Mouse (Mus musculus): Measurements from ENCODE around the gene Ctsz.

The Ctsz gene

DNA sequence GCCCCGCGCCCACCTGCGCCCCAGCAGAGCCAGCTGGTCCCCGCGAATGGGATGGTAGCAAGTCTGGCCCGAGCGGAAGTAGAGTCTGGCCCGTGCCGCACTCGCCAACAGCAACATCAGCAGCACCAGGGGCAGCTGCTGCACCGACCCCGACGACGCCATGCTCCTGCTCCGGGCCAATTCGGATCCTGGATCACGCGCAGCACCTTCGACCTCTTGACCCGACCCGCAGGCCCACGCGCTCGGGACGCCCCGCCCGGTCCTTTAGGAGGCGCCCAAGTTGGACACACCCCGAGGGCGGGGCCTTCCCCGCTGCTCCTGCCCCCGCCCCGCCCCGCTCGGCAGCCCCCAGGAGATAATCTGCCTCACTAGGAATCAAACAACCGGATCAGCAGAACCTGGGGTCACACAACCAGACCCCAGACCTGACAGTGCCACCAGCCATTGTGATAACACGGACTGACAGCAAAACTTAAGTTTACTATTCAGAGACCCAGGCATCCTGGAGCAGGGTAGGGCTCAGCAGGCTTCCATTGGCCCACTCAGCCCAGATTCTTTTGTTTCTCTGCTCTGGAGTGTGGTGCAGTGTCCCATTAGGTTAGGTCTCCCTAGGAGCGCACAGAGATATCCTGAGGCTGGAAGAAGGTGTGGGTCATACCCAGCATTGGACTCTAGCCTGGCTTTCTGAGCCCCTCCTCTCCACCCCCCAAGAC, at the start of gene Ctsz:
TSS of gene Ctsz (minus strand) at position 303 of the 713 bp plus-strand sequence.
- no peak for DNase-seq (ENCODE audit: extremely low spot score, low read depth, low spot score)

DNA sequence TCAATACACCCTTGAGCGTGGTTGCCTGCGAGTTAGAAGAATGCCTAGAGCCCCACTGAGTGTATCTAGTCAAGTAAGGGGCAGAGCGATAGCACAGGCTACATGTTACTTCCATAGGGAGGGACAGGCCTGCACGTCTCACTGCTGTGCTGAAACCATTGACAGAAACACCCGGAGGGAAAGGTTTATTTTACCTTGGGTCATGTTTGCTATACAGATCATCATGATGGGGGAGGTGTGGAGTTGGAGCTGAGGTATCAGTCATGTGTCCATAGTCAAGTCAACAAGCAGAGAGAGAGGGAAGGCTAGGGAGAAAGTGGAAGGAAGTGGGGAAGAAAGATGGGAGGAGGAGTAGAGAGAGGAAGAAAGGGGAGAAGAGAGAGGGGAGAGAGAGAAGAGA, 48.2 kb upstream of the Ctsz start:
- no peak for DNase-seq (ENCODE audit: extremely low spot score, low read depth, low spot score)

DNA sequence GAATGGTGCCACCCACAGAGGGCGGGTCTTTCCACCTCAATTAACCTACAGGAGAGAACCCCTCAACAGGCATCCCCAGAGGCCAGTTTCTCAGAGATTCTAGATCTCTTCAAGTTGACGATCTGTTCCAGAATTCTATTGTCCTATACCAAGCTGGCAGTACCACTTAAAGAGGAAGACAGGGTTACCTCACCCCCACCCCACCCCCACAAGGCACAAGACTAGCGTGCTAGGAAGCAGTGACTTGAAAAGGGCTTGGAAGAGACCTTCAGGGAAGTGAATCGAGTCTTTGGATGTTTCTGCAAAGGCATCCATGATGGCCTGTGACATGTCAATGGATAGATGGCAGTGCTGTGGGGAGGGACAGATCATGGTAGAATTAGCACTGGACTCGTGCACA, 39.9 kb upstream of the Ctsz start:
- no peak for DNase-seq (ENCODE audit: extremely low spot score, low read depth, low spot score)

DNA sequence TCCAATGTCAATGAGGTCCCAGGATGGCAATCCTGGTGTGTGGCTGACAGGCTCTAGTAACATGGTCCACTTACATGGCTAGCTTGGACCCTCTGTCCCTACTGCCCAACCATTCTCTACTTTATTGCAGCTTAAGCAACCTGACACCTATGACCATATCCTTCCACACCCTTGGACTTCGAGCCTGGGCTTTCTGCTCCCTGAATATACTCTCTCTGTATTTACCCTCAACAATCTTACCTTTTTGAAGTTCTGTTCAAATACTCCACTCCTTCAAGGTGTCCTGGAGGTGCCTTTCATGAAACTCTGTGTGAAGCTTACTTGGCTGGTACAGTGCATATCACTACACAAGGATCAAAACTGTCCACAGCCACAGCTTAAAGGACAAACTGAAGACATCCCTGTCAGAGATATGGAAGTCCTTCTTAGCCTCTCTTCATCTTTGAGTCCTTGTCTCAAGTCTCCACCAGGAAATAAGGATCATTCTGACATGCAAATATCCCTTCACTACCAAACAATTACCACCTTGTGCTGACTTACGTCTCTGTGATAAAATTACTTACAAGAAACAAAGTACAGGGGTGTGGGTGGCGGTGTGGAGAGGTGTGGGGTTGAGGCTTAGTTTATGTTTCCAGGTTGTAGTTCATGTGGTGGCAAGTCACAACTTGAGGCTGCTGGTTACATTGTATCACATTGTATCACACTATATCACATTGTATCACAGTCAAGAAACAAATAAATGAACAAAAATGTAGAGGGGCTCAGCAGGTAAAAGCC, 38.9 kb upstream of the Ctsz start:
- DNase-seq (ENCODE audit: extremely low spot score, low read depth, low spot score): no peak

DNA sequence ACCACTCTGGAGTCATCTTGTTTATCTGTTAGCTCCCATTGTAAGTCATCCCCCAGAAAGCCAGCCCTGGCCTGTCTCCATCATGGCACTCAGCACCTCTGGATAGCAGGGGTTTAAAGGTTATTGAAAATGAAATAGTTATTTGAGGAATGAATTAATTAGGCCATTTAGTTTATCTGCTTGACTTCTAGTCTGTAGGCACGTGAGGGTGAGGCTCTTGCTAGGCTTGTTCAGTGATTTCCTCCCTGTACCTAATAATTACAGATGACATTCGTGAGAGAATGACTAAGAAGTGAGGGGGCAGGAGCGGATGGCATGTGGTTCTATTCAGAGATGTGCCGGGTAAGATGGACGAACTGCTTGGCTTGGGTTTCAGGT, 34.7 kb upstream of the Ctsz start:
- DNase-seq (ENCODE audit: extremely low spot score, low read depth, low spot score): no peak

DNA sequence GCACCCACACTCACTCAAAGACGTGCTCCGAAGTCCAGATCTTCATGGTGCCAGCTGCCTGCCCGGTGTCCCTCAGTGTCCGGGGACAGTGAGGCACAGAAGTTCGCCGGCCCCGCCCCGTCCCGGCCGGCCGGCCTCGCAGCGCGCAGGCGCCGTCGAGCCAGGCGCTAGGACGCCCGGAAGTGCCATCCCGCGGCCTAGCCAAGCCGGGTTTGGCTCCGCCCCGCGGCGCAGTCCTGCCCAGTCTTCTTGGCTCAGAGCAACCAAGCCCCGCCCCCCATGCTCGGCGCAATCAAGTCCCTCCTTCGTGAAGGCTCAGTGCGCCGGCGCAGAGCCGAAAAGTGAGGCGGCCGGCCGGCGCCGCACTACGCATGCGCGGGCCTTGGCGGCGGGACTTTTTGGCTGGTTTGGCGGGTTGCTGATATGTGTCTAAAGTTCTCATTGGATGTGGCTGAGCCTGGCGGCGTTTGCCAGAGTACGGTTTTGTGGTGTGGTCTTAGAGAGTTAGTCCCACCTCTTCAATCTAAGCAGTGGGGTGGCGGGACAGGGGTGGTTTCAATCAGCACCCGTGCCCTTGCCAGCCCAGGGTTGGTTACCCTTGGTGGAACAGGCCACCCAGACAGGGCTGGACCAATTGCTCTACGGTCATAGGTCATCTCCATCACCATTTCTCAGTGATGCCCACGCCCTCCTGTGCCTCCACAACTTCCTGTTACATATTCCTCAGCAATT, 34.1 kb upstream of the Ctsz start, which contains the start of gene Prelid3b:
TSS of gene Prelid3b (minus strand) at position 264 of the 732 bp plus-strand sequence.
- peak; percentile 88 for DNase-seq (ENCODE audit: extremely low spot score, low read depth, low spot score)

DNA sequence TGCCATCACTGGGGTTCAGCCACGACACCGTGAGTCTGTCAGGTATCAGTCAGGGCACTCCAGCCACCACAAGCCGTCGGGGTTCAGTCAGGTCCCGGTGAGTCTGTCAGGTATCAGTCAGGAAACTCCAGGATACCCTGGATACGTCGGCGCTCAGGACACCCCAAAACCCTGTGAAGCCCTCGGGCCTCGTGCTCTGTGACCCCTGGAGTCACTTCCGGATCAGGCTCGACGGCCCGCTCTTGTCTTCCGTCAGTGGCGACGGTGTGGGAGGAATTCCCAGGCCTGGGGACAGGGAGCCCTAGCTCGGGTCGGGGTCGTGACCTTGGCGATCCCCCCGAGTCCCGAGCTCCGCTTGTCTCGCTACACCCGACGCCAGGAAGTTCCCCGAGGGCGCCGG, 33.6 kb upstream of the Ctsz start:
- DNase-seq (ENCODE audit: extremely low spot score, low read depth, low spot score): no peak

DNA sequence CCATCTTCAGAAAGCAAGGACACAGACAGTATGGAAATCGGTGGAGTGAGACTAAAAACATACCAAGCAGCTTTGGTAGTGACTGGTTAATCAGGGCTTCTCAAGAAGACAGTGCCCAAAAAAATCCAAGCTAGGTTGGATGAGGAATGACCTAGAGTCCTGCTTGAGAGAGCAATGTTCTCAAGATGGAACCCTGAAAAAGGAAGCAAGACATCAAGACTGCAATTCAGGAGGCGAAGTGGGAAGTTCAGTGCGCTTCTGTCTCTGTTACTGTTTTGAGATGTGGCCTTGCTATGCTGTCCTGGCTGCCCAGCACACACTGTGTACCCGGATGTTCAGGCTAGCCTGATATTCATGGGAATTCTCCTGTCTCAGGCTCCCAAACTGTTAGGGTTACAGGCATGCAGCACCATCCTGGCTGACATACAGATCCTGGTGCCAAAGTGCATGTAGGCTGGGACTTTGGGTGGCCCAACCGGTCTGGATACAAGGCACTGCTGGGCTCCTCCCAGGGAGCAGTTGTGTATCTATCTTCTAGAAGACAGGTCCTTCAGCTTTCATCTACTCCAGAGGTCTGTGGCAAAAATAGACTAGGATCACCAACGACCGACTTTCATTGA, 32.1 kb upstream of the Ctsz start:
- DNase-seq (ENCODE audit: extremely low spot score, low read depth, low spot score): no peak

DNA sequence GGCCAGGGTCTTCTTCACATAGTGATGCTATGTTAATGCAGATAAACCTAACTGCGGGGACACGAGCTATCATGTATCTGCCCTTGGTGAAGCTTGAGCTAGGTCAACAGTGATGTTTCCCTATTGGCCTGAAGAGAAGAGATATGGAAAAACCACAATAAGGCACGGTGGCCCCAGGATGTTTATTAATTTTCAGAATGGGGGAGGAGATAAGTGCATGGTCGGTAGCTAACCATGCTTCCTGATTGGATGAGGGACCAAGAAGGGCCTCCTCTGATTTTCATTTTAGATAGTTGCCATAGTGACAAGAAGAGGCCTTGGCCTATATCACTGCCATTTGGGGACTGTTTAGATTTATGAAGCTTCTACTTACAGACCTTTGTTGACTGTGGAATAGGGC, 31.5 kb upstream of the Ctsz start:
- no peak for DNase-seq (ENCODE audit: extremely low spot score, low read depth, low spot score)

DNA sequence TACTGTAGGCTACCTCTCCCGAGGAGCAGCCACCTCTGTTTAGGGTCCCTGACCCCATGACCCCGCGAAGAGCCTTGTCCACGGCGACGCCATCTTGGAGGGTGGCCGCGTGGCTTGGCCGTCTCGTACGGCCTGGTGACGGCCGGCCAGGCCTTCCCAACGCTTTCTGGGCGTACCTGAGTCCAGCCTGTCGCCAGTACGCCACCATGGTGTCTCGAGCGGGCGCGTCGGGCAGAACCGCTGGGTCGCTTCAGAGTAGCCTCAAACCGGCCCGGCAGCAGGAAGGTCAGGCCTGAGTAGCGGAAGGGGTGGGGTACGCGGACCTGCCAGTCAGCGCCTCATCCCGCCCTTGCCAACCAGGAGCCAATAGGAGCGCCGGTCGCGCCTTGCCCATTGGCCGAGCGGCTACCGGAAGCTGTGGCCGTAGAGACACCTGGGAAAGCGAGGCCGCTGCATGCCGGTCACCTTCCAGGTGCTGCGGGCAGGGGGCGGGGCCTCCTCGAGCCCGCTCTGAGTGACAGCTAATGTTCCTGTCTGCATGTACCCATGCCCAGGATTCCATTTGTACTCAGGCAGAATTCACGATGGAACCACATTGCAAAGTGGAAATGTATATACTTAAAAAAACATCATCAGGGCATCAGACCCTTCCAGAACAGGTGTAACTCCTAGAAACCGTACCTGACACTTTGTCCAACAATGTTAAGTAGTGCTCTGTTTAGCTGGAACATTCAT, 25.1 kb upstream of the Ctsz start, which contains the start of gene Atp5e:
TSS of gene Atp5e (minus strand) at position 317 of the 735 bp plus-strand sequence.
- peak; percentile 58 for DNase-seq (ENCODE audit: extremely low spot score, low read depth, low spot score)

DNA sequence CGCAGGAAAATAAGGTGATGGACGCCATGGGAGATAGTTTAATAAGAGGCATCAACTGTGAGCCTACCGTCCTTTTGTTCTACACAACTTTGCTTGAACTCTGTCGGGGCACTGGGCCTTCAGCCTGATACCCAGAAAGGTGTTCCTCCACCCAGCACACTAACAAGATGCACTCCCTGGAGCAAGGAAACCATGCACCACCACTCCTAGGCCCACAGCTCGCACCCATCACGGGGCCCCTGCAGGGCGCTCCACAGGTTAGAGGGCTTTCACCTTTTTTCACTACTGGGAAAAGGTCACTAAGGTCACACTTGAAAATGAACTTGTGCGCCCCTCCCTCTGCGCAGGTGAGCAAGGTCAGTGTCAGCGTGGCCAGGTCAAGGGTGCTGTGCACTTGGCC, 24.5 kb upstream of the Ctsz start:
- no peak for DNase-seq (ENCODE audit: extremely low spot score, low read depth, low spot score)

DNA sequence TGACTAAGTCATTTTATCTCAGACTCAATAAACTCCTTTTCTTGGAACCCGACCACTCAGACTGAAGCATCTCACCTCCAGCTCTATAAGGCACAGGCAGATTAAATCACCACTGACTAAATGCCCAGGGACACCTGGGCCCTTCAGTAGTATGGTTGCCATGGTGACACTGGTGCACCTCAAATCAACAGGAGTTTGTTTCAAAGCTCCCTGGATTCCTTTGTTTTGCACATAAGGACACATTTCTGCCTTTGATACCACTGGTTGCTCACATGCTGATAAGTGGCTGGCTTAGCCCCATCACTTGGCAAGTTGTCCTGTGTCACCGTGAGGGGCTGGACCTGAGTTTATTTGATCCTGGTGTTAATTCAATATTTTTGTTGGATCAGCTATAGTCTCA, 20.5 kb upstream of the Ctsz start:
- DNase-seq (ENCODE audit: extremely low spot score, low read depth, low spot score): no peak

DNA sequence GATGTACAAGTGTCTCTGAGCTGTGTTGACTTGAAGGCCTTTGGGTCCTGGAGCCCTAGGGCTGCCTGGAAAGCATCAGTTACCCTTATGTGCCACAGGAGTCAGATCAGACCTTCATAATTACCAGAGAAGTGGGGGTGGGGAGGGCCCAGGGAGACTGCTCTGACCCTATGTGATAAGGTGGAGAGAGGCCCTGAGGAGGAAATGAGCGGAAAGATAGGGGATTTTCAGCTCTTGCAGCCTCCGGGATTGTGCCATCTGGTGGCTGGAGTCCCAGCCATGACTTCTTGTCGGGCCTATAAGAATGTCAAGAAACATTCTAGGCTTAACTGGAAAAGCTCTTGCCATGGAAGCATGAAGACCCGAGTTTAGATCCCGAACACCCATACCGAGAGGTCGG, 14.8 kb upstream of the Ctsz start:
- no peak for DNase-seq (ENCODE audit: extremely low spot score, low read depth, low spot score)

DNA sequence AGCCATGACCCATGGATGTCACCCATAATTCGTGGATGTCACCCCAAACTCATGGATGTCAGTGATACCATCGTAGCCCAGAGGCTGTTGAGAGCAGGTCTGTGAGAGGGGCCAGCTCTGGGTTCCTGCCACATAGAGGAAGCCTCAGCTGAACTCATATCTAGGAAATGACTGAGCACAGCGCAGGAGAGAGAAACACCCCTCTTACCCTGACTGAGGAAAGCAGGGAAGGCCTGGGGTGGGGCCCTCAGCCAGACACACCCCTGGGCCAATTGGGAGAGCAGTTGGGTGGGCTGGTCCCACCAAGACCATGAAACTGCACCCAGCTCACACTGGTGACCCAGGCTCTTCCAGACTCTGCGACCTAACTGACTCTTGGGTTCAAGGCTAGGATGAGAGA, 11.5 kb upstream of the Ctsz start, which contains the start of gene Tubb1:
TSS of gene Tubb1 (plus strand) at position 343 of the 400 bp plus-strand sequence.
- DNase-seq (ENCODE audit: extremely low spot score, low read depth, low spot score): no peak

DNA sequence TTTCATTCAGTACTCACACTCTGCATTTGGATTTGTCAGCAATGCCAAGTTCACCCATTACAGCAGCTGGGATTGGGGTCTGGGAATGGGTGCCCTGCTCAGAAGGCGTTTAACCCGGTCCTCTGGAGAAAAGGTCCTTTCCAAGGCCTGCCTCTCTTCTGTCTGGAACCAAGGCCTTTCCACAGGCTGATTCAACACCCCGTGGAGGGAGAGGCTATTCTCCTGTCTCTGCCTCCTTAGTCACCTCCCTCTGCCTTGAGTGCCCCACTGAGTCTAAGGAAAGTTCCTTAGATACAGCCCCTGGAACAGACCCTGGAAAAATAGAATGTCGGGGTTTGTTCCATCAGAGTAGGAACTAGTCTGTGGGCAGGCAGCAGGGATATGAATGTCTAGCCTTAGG, 9.6 kb upstream of the Ctsz start:
- DNase-seq (ENCODE audit: extremely low spot score, low read depth, low spot score): no peak

DNA sequence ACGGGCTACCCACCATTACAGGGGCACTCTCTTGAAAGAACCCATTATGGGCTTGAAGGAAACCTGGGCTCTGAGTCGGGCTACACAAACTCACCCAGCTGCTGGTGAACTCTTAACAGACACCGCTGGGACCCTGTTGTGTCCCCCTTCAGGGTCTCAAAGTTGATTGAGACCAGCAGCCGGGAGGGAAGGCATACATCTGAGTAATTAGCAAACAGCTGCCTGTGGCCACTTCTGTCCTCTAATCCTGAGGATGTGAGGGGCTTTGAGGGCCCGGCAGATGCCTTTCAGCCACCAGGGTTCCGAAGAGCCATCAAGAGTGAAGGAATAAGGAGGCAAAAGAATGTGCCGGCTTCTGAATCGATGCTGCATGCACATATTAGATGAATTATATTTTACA, 8.1 kb upstream of the Ctsz start:
- no peak for DNase-seq (ENCODE audit: extremely low spot score, low read depth, low spot score)

DNA sequence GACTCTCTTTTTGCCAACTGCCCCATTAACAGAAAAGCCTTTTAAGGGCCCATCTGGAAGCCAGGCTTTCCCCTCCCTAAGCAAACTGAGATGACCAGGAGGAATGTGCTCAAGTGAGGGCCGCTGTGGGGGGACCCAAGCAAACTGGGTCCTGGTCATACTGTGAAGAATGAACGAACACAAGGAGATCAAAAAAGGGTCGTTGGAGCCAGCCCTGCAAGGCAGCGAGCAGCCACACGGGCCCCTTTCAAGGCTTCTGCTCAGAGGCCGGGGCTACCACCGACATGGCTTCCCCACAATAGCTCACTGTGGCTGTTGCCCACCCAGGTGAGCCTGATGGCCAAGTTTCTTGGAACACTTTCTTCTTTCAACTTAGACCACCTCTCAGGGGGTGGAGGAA, 7.7 kb upstream of the Ctsz start:
- DNase-seq (ENCODE audit: extremely low spot score, low read depth, low spot score): no peak

DNA sequence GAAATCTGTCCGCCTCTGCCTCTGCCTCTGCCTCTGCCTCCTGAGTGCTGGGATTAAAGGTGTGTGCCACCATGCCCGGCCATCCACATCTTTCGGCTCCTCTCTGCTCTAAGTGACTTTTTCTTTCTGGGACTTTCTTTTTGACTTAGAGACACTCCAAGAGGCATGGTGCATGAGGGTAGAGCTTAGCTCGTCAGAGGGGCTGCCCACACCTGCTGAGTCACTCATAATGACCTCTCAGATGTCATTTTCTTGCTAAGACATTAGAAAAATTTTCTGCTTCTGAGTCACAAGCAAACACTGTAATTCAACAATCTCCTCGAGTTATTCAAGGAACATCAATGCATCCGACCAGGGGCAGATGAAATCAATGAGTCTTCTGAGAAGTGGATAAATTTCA, 6.2 kb upstream of the Ctsz start:
- no peak for DNase-seq (ENCODE audit: extremely low spot score, low read depth, low spot score)

DNA sequence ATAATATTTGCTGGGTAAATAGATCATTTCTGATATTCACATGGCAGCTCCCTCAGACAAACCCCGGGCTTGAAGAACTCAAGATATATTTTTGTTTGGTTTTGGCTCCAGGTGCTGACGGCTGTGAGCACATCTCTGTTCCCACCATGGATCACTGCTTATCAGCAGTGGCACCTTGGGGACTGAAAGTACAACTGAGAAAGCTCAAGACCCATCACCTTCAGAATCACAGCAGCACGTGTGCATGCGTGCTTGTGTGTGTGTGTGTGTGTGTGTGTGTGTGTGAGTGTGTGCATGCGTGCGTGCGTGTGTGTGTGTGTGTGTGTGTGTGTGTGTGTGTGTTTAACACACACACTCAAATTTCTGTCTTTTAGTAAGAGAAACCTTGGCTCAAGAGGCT, 5.5 kb upstream of the Ctsz start:
- DNase-seq (ENCODE audit: extremely low spot score, low read depth, low spot score): no peak

DNA sequence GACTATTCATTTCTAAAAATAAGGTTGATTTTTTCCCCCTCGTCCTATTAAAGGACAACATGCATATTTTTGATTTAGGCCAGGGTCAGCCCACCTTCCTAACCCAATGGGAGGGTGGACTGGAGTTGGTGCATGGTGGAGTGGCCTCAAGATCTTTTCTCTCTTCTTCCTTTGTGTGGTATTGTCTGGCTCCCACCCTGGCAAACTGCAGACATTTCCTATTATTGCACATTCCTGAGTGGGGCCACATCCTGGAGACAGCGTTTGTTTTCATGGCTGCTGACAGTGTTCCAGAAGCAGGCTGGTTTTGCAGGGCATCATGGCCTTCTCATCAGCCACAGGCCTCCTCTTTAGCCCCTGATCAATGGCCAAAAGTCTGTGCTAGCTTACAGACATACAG, 4.2 kb upstream of the Ctsz start:
- no peak for DNase-seq (ENCODE audit: extremely low spot score, low read depth, low spot score)

DNA sequence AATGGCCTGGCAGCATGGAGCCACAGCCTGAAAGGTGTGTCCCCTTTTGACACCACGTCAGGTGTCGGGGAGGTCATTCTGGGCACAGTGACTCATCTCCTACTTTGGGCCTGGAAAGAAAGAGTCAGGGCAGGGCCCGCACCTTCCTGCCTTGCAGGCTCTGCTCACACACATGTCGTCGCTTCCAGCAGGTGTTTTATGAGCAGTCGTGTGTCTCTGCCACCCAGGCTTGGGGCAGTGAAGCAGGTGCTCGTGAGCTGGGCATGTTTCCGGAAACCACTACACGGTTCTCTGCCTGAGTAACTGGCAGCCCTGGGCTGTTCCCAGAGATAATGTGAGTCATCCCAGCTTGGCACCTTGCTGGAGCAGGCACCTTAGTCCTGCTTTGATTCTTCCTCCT, 3.6 kb upstream of the Ctsz start:
- DNase-seq (ENCODE audit: extremely low spot score, low read depth, low spot score): no peak
